Mouse (Mus musculus) C3H10T1/2 (cell line): ENCODE data around the gene Kap. TPM values are rescaled to one million over a fixed set of nuclear protein-coding genes. Genes with fewer than 3 reads are reported as not detected.

ENCODE experiments used
- polyA plus RNA-seq, 2 experiments: library from polyadenylated mRNA; unstranded; fragments of >200 nt; fragmentation: generic; extraction: Trizol; gene quantifications; one replicate each; pipeline ENCODE4 v1.2.1; 2012; ENCODE audit warnings: missing spikeins in 2 of 2

Kap gene
- polyA plus RNA-seq: not detected

GRCm38 (mm10) chr6:133853526-133853925 is at the start of gene Kap:
Gene Kap, minus strand, starts transcription at chr6:133853762.

Other genes with a start within 250 kb of the Kap start
- gene Etv6, start 181.9 kb upstream of the Kap start, polyA plus RNA-seq: 1 to 10 TPM; 2.4 to 4.4 TPM